11 mouse cellular contexts compared by ENCODE assay signal in genomic region chr10:68893100-68893841, GRCm38 (mm10).
DNase-seq lines count a peak whose midpoint lies in the region; ATAC-seq lines count a peak whose summit lies in the region.
"Had no signal": no experiment of that assay in that cellular context is flagged by ENCODE, and none has a peak within 500 bp of the region (broad histone marks: within the 10 kb centered on the region; RNA-seq: fewer than 3 reads in every experiment).

No protein-coding gene starts in this region.

- no peak overlapping the region for H3K4me2 ChIP-seq in heart, embryonic 12.5 days
- H3K4me2 ChIP-seq in lung, embryonic 16.5 days (ENCODE audit: low read depth, low read length): no peak overlapping the region
- H3K4me2 ChIP-seq in forebrain, embryonic 16.5 days (ENCODE audit: low read length): no peak overlapping the region
- H3K4me2 ChIP-seq: liver, embryonic 13.5 days had no signal

- H3K9ac ChIP-seq in heart, embryonic 12.5 days: no peak overlapping the region
- peak overlapping the region; percentile 27; the same call in 1 of the 2 replicates for H3K9ac ChIP-seq in lung, embryonic 16.5 days (ENCODE audit: low read length)
- no peak overlapping the region for H3K9ac ChIP-seq in forebrain, embryonic 16.5 days (replicated peaks; ENCODE audit: low read depth, low read length)
- H3K9ac ChIP-seq: liver, embryonic 13.5 days had no signal

- no peak for ATAC-seq in heart, embryonic 12.5 days (ENCODE audit: insufficient number of reproducible peaks, low FRiP score)
- peak; percentile 62 for ATAC-seq in lung, embryonic 16.5 days (ENCODE audit: low read depth)
- ATAC-seq in forebrain, embryonic 16.5 days: no peak

- DNase-seq in heart, adult 18-20 months: peak; percentile 59 to 60
- peak; percentile 61 for DNase-seq in adrenal gland, postnatal 10 days
- DNase-seq in gastrocnemius, postnatal 25 days: peak; percentile 46
- DNase-seq in limb, embryonic 10.5 days (ENCODE audit: low spot score): no peak
- no peak for DNase-seq in layer of hippocampus, postnatal 25 days (ENCODE audit: extremely low spot score in 1 of 2, low spot score in 1 of 2)
- DNase-seq: cerebellum, adult 9-10 months; liver, embryonic 13.5 days had no signal

- no peak overlapping the region for H3K4me3 ChIP-seq in heart, embryonic 12.5 days
- H3K4me3 ChIP-seq in lung, embryonic 16.5 days (ENCODE audit: low read length): no peak overlapping the region
- no peak overlapping the region for H3K4me3 ChIP-seq in forebrain, embryonic 16.5 days (replicated peaks; ENCODE audit: low read length)
- no peak overlapping the region for H3K4me3 ChIP-seq in limb, embryonic 10.5 days
- H3K4me3 ChIP-seq: liver, embryonic 13.5 days; myocyte had no signal

- WGBS in heart, embryonic 12.5 days: 60% methylated on average over 8 of the region's 8 CpGs
- WGBS in lung, embryonic 16.5 days: 35% methylated on average over 8 of the region's 8 CpGs
- WGBS in forebrain, embryonic 16.5 days: 59% methylated on average over 8 of the region's 8 CpGs
- WGBS in limb, embryonic 10.5 days: 79% methylated on average over 8 of the region's 8 CpGs

- no peak overlapping the region for H3K27ac ChIP-seq in heart, embryonic 12.5 days (ENCODE audit: poor library complexity, severe bottlenecking)
- peak overlapping the region; percentile 67 for H3K27ac ChIP-seq in lung, embryonic 16.5 days (ENCODE audit: low read length)
- H3K27ac ChIP-seq in forebrain, embryonic 16.5 days (ENCODE audit: low read length): no peak overlapping the region
- no peak overlapping the region for H3K27ac ChIP-seq in limb, embryonic 10.5 days
- H3K27ac ChIP-seq: liver, embryonic 13.5 days had no signal

- no peaks in the 10 kb centered on the region for H3K36me3 ChIP-seq in heart, embryonic 12.5 days
- no peaks in the 10 kb centered on the region for H3K36me3 ChIP-seq in lung, embryonic 16.5 days (ENCODE audit: control insufficient read depth, insufficient read depth, low read length)
- H3K36me3 ChIP-seq in forebrain, embryonic 16.5 days (ENCODE audit: control insufficient read depth, insufficient read depth): no peaks in the 10 kb centered on the region
- no peaks in the 10 kb centered on the region for H3K36me3 ChIP-seq in limb, embryonic 10.5 days
- H3K36me3 ChIP-seq: liver, embryonic 13.5 days had no signal

- H3K9me3 ChIP-seq in heart, embryonic 12.5 days (replicated peaks): no peaks in the 10 kb centered on the region
- no peaks in the 10 kb centered on the region for H3K9me3 ChIP-seq in lung, embryonic 16.5 days (ENCODE audit: control insufficient read depth, low read length)
- no peaks in the 10 kb centered on the region for H3K9me3 ChIP-seq in forebrain, embryonic 16.5 days (ENCODE audit: control insufficient read depth, low read length)
- no peaks in the 10 kb centered on the region for H3K9me3 ChIP-seq in limb, embryonic 10.5 days (replicated peaks)
- H3K9me3 ChIP-seq: liver, embryonic 13.5 days had no signal

- H3K4me1 ChIP-seq in heart, embryonic 12.5 days (replicated peaks): peaks cover 4% of the 10 kb centered on the region; the same call in 1 of the 2 replicates
- peaks cover 15% of the 10 kb centered on the region for H3K4me1 ChIP-seq in lung, embryonic 16.5 days (replicated peaks; ENCODE audit: control insufficient read depth, insufficient read depth, low read length)
- 0 out of 2 replicates have a peak, but pooled peaks cover 2% of the 10 kb centered on the region for H3K4me1 ChIP-seq in forebrain, embryonic 16.5 days (replicated peaks; ENCODE audit: control insufficient read depth, insufficient read depth, low read length)
- H3K4me1 ChIP-seq in limb, embryonic 10.5 days: no peaks in the 10 kb centered on the region
- H3K4me1 ChIP-seq: liver, embryonic 13.5 days had no signal

- no peaks in the 10 kb centered on the region for H3K27me3 ChIP-seq in heart, embryonic 12.5 days (replicated peaks)
- no peaks in the 10 kb centered on the region for H3K27me3 ChIP-seq in lung, embryonic 16.5 days (ENCODE audit: control insufficient read depth, insufficient read depth, low read depth, low read length)
- H3K27me3 ChIP-seq in forebrain, embryonic 16.5 days (replicated peaks; ENCODE audit: control insufficient read depth, insufficient read depth, low read length): no peaks in the 10 kb centered on the region
- no peaks in the 10 kb centered on the region for H3K27me3 ChIP-seq in limb, embryonic 10.5 days (ENCODE audit: low read depth, poor library complexity, severe bottlenecking)
- H3K27me3 ChIP-seq: liver, embryonic 13.5 days had no signal

Comparison
In these comparisons a context has a peak if more than half of its experiments do, and no peak if none do; other contexts are left out.
1. DNase-seq: peak in heart, adult 18-20 months (2 of 2), adrenal gland, postnatal 10 days (single experiment) and gastrocnemius, postnatal 25 days (single experiment); none in limb, embryonic 10.5 days (single experiment) and layer of hippocampus, postnatal 25 days (0 of 2).